Mouse (Mus musculus): ENCODE results near the gene Gpbp1. TPM values are rescaled to one million over a fixed set of nuclear protein-coding genes. Genes with fewer than 3 reads are reported as not detected.

Gpbp1 gene
- polyA plus RNA-seq (2016; fragmentation: Nextera tagmentation; extraction: Ambion mirVana), result 123 and 134 TPM in 2 replicates

GRCm38 (mm10) chr13:111489802-111490723 is at the start of gene Gpbp1:
Gene Gpbp1 (minus strand): TSS chr13:111490111.
- Histone ChIP-seq H3K4me2 (replicated peaks) (peak within 1 kb of the TSS; percentile 73), H3K4me3 (peak within 1 kb of the TSS; percentile 99), H3K9me3 (no peaks in the 10 kb centered on the region), H3K27me3 (peaks cover 25% of the 10 kb centered on the region), H3K4me1 (peaks cover 20% of the 10 kb centered on the region), H3K9ac (replicated peaks) (peak within 1 kb of the TSS; percentile 97), H3K27ac (replicated peaks) (peak within 1 kb of the TSS; percentile 99), H3K36me3 (no peaks in the 10 kb centered on the region)
- WGBS, result under 1% methylated on average over 98 of the region's 109 CpGs
- peak; percentile 96 for ATAC-seq (ENCODE audit: low FRiP score, low read depth)

- no peak overlapping the region for H3K9ac ChIP-seq (replicated peaks)
- no peaks in the 10 kb centered on the region for H3K9me3 ChIP-seq
- H3K27ac ChIP-seq (replicated peaks), result no peak overlapping the region
- H3K4me3 ChIP-seq, result no peak overlapping the region
- no peaks in the 10 kb centered on the region for H3K27me3 ChIP-seq
- no peaks in the 10 kb centered on the region for H3K4me1 ChIP-seq
- no peaks in the 10 kb centered on the region for H3K36me3 ChIP-seq
- WGBS, result 87% methylated on average over 9 of the region's 9 CpGs
- no peak overlapping the region for H3K4me2 ChIP-seq (replicated peaks)
- no peak for ATAC-seq (ENCODE audit: low FRiP score, low read depth)
These were observed 47.8 kb upstream of the Gpbp1 start for GRCm38 (mm10) chr13:111537718-111538117.

GRCm38 (mm10) chr13:111536207-111536887 is 46.4 kb upstream of the Gpbp1 start:
- ATAC-seq (ENCODE audit: low FRiP score, low read depth), result no peak
- no peaks in the 10 kb centered on the region for H3K36me3 ChIP-seq
- no peaks in the 10 kb centered on the region for H3K9me3 ChIP-seq
- no peak overlapping the region for H3K4me2 ChIP-seq (replicated peaks)
- no peak overlapping the region for H3K9ac ChIP-seq (replicated peaks)
- H3K27ac ChIP-seq (replicated peaks), result no peak overlapping the region
- no peaks in the 10 kb centered on the region for H3K4me1 ChIP-seq
- no peak overlapping the region for H3K4me3 ChIP-seq
- 89% methylated on average over 6 of the region's 6 CpGs for WGBS
- no peaks in the 10 kb centered on the region for H3K27me3 ChIP-seq

GRCm38 (mm10) chr13:111534131-111534530 is 44.2 kb upstream of the Gpbp1 start:
- Histone ChIP-seq H3K4me3 (no peak overlapping the region), H3K36me3 (no peaks in the 10 kb centered on the region), H3K9me3 (no peaks in the 10 kb centered on the region), H3K27ac (replicated peaks) (no peak overlapping the region), H3K4me1 (no peaks in the 10 kb centered on the region), H3K27me3 (no peaks in the 10 kb centered on the region), H3K4me2 (replicated peaks) (no peak overlapping the region), H3K9ac (replicated peaks) (no peak overlapping the region)
- ATAC-seq (ENCODE audit: low FRiP score, low read depth), result no peak
- 69% methylated on average over 6 of the region's 6 CpGs for WGBS

GRCm38 (mm10) chr13:111532178-111532948 is 42.5 kb upstream of the Gpbp1 start:
- no peaks in the 10 kb centered on the region for H3K9me3 ChIP-seq
- H3K27me3 ChIP-seq, result no peaks in the 10 kb centered on the region
- ATAC-seq (ENCODE audit: low FRiP score, low read depth), result no peak
- no peak overlapping the region for H3K9ac ChIP-seq (replicated peaks)
- no peak overlapping the region for H3K4me3 ChIP-seq
- H3K36me3 ChIP-seq, result no peaks in the 10 kb centered on the region
- 90% methylated on average over 16 of the region's 16 CpGs for WGBS
- H3K4me1 ChIP-seq, result no peaks in the 10 kb centered on the region
- H3K27ac ChIP-seq (replicated peaks), result no peak overlapping the region
- H3K4me2 ChIP-seq (replicated peaks), result no peak overlapping the region

GRCm38 (mm10) chr13:111531701-111532100 is 41.8 kb upstream of the Gpbp1 start:
- H3K9ac ChIP-seq (replicated peaks), result no peak overlapping the region
- no peak overlapping the region for H3K4me2 ChIP-seq (replicated peaks)
- H3K4me3 ChIP-seq, result no peak overlapping the region
- WGBS, result 91% methylated on average over 1 of the region's 1 CpGs
- no peak overlapping the region for H3K27ac ChIP-seq (replicated peaks)
- no peaks in the 10 kb centered on the region for H3K27me3 ChIP-seq
- H3K36me3 ChIP-seq, result no peaks in the 10 kb centered on the region
- no peaks in the 10 kb centered on the region for H3K9me3 ChIP-seq
- no peak for ATAC-seq (ENCODE audit: low FRiP score, low read depth)
- H3K4me1 ChIP-seq, result no peaks in the 10 kb centered on the region

GRCm38 (mm10) chr13:111524277-111524676 is 34.4 kb upstream of the Gpbp1 start:
- 94% methylated on average over 2 of the region's 2 CpGs for WGBS
- Histone ChIP-seq H3K4me3 (no peak overlapping the region), H3K9ac (replicated peaks) (no peak overlapping the region), H3K27ac (replicated peaks) (no peak overlapping the region), H3K4me2 (replicated peaks) (no peak overlapping the region), H3K4me1 (no peaks in the 10 kb centered on the region), H3K9me3 (no peaks in the 10 kb centered on the region), H3K36me3 (no peaks in the 10 kb centered on the region), H3K27me3 (no peaks in the 10 kb centered on the region)
- no peak for ATAC-seq (ENCODE audit: low FRiP score, low read depth)

- no peak overlapping the region for H3K4me3 ChIP-seq
- no peaks in the 10 kb centered on the region for H3K9me3 ChIP-seq
- no peaks in the 10 kb centered on the region for H3K36me3 ChIP-seq
- no peak overlapping the region for H3K27ac ChIP-seq (replicated peaks)
- H3K4me2 ChIP-seq (replicated peaks), result no peak overlapping the region
- H3K9ac ChIP-seq (replicated peaks), result no peak overlapping the region
- H3K27me3 ChIP-seq, result no peaks in the 10 kb centered on the region
- no peaks in the 10 kb centered on the region for H3K4me1 ChIP-seq
- WGBS, result 86% methylated on average over 9 of the region's 9 CpGs
- no peak for ATAC-seq (ENCODE audit: low FRiP score, low read depth)
These were observed 32.4 kb upstream of the Gpbp1 start for GRCm38 (mm10) chr13:111522336-111522735.

GRCm38 (mm10) chr13:111520456-111520855 is 30.5 kb upstream of the Gpbp1 start:
- Histone ChIP-seq H3K9me3 (no peaks in the 10 kb centered on the region), H3K27ac (replicated peaks) (no peak overlapping the region), H3K4me2 (replicated peaks) (no peak overlapping the region), H3K27me3 (no peaks in the 10 kb centered on the region), H3K4me3 (no peak overlapping the region), H3K9ac (replicated peaks) (no peak overlapping the region), H3K4me1 (no peaks in the 10 kb centered on the region), H3K36me3 (no peaks in the 10 kb centered on the region)
- ATAC-seq (ENCODE audit: low FRiP score, low read depth), result no peak
- WGBS, result 74% methylated on average over 4 of the region's 4 CpGs

GRCm38 (mm10) chr13:111518332-111518731 is 28.4 kb upstream of the Gpbp1 start:
- Histone ChIP-seq H3K9ac (replicated peaks) (no peak overlapping the region), H3K9me3 (no peaks in the 10 kb centered on the region), H3K36me3 (no peaks in the 10 kb centered on the region), H3K4me1 (no peaks in the 10 kb centered on the region), H3K27me3 (no peaks in the 10 kb centered on the region), H3K4me2 (replicated peaks) (no peak overlapping the region), H3K4me3 (no peak overlapping the region), H3K27ac (replicated peaks) (no peak overlapping the region)
- no peak for ATAC-seq (ENCODE audit: low FRiP score, low read depth)
- whole genome bisulfite sequencing, result 76% methylated on average over 5 of the region's 5 CpGs

- H3K4me1 ChIP-seq, result no peaks in the 10 kb centered on the region
- no peak for ATAC-seq (ENCODE audit: low FRiP score, low read depth)
- no peaks in the 10 kb centered on the region for H3K36me3 ChIP-seq
- H3K9me3 ChIP-seq, result no peaks in the 10 kb centered on the region
- no peaks in the 10 kb centered on the region for H3K27me3 ChIP-seq
- no peak overlapping the region for H3K4me2 ChIP-seq (replicated peaks)
- H3K4me3 ChIP-seq, result no peak overlapping the region
- no peak overlapping the region for H3K27ac ChIP-seq (replicated peaks)
- no peak overlapping the region for H3K9ac ChIP-seq (replicated peaks)
- 88% methylated on average over 7 of the region's 7 CpGs for WGBS
These were observed 26.7 kb upstream of the Gpbp1 start for GRCm38 (mm10) chr13:111516385-111517150.

Data from midbrain, embryonic 12.5 days (tissue).